Mouse (Mus musculus) spleen, adult 2 months (tissue): ENCODE measurements around the gene Defb35. TPM values are rescaled to one million over a fixed set of nuclear protein-coding genes. Genes with fewer than 3 reads are reported as not detected.

Source experiments
- DNase-seq, 2 experiments: peaks; one replicate each; pipeline versions ENCODE4 v3.0.0 to v3.0.0-alpha.2; 2012 to 2021; ENCODE audit warnings: low spot score in 2 of 2, low read depth in 1 of 2
- H3K27ac ChIP-seq: fragments of 200-500 bp; 2 replicates; pipeline ENCODE4 v1.5.1; 2012; ENCODE audit warnings: low read length, inconsistent platforms; ENCODE audit not compliant: insufficient read depth
- H3K27me3 ChIP-seq: fragments of 200-500 bp; 2 replicates; pipeline ENCODE4 v1.6.1; 2012; ENCODE audit warnings: mild to moderate bottlenecking, moderate library complexity, low read length, inconsistent platforms; ENCODE audit not compliant: control insufficient read depth, insufficient read depth
- H3K36me3 ChIP-seq: fragments of 200-500 bp; 2 replicates; pipeline ENCODE4 v1.6.1; 2012; ENCODE audit warnings: mild to moderate bottlenecking, low read length, inconsistent platforms; ENCODE audit not compliant: control insufficient read depth, insufficient read depth
- H3K4me1 ChIP-seq: fragments of 200-500 bp; 2 replicates; pipeline ENCODE4 v1.6.1; 2011; ENCODE audit warnings: inconsistent platforms; ENCODE audit not compliant: control insufficient read depth, insufficient read depth, insufficient read length
- H3K4me3 ChIP-seq: fragments of 200-500 bp; 2 replicates; pipeline ENCODE4 v1.5.1; 2011; ENCODE audit warnings: mild to moderate bottlenecking, inconsistent platforms; ENCODE audit not compliant: insufficient read depth, insufficient read length; ENCODE audit errors: extremely low read depth
- CTCF ChIP-seq: fragments of 200-500 bp; IDR thresholded peaks from 2 replicates; pipeline ENCODE4 v1.5.1; 2011; ENCODE audit warnings: mild to moderate bottlenecking, inconsistent platforms; ENCODE audit not compliant: insufficient read depth, insufficient read length, insufficient replicate concordance; ENCODE audit errors: extremely low read depth
- POLR2A ChIP-seq: fragments of 200-500 bp; IDR thresholded peaks from 2 replicates; pipeline ENCODE4 v1.6.1; 2011; ENCODE audit warnings: low read depth, low read length, inconsistent platforms
- WGBS: fragments of 180-500 bp; shearing (Covaris S2); methylation state at CpG from one replicate; pipeline ENCODE4 v1.1.7; 2018; 5-methylcytosine and 5-hydroxymethylcytosine counted together
- polyA plus RNA-seq: library from polyadenylated mRNA; depleted of rRNA; stranded (reverse); fragments of >200 nt; gene quantifications from 2 replicates; pipeline ENCODE4 v1.2.3, GENCODE M21; 2012; rRNA removed

Defb35 gene
- polyA plus RNA-seq, 1 experiment: not detected

DNA sequence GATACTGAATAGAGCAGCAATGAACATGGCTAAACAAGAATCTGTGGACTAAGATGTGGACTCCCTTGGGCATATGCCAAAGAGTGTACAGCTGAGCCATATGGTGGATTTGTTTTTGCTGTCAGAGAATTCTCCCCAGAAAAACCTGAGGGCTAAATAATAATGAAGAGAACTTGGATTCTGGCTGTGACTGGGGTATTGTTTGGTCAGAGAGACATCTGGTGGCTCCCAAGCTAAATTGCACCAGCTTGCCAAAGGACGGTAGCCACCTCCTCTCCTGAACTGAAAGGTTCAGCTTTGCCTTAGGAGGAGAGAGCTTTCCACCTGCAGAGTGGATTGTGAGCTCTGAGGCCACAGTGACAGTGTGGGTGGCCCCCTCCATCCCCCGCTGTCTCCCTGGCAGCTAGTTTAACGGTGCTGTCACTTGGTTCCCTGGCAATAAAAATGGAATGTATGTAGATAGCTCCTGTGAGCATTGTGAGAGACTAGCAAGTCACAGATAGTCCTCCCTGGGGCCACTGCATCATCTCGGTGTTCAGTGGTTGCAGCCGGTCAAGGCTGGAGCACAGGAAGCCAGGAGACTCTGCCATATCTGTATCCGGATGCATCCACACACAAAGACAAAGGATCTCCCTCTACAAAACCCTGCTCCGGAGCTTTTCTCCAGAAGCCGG lies 43.6 kb downstream of the Defb35 start:
- Histone ChIP-seq H3K27ac (no peak overlapping the region), H3K27me3 (no peaks in the 10 kb centered on the region)

More for the DNA sequence above, 43.6 kb downstream of the Defb35 start:
- WGBS: 64% methylated on average over 8 of the region's 8 CpGs
- DNase-seq: no peak
- H3K36me3 ChIP-seq: no peaks in the 10 kb centered on the region
- TF ChIP-seq POLR2A (no peak), CTCF (no peak)
- H3K4me1 ChIP-seq: no peaks in the 10 kb centered on the region
- no peak overlapping the region for H3K4me3 ChIP-seq

Other genes with a start within 250 kb of the Defb35 start
- gene AY761184, start 234.7 kb upstream of the Defb35 start, polyA plus RNA-seq: not detected in 2 replicates
- not detected in 2 replicates for gene Defa24, start 203.9 kb upstream of the Defb35 start, polyA plus RNA-seq
- gene Defb50, start 114.8 kb upstream of the Defb35 start, polyA plus RNA-seq: not detected in 2 replicates
- gene Defb2, start 98.4 kb upstream of the Defb35 start, polyA plus RNA-seq: not detected in 2 replicates
- not detected in 2 replicates for gene Defb10, start 79.5 kb upstream of the Defb35 start, polyA plus RNA-seq
- gene Defb9, start 52.9 kb upstream of the Defb35 start, polyA plus RNA-seq: not detected in 2 replicates
- gene Defb11, start 31.9 kb upstream of the Defb35 start, polyA plus RNA-seq: not detected in 2 replicates
- gene Defb15, start 5.6 kb upstream of the Defb35 start, polyA plus RNA-seq: not detected in 2 replicates
- not detected in 2 replicates for gene Defb13, start 8.4 kb downstream of the Defb35 start, polyA plus RNA-seq
- not detected in 2 replicates for gene Fam90a1a, start 20.4 kb downstream of the Defb35 start, polyA plus RNA-seq
- not detected in 2 replicates for gene Ccdc70, start 31.4 kb downstream of the Defb35 start, polyA plus RNA-seq
- gene Atp7b, start 122.0 kb downstream of the Defb35 start, polyA plus RNA-seq: 1.1 TPM in 2 replicates
- 1.2 and 2.3 TPM in 2 replicates for gene Alg11, start 122.4 kb downstream of the Defb35 start, polyA plus RNA-seq
- not detected in 2 replicates for gene Nek5, start 186.7 kb downstream of the Defb35 start, polyA plus RNA-seq
- gene Nek3, start 228.1 kb downstream of the Defb35 start, polyA plus RNA-seq: 0.74 and 1.0 TPM in 2 replicates
- gene Ckap2, start 247.5 kb downstream of the Defb35 start, polyA plus RNA-seq: 1.8 and 2.6 TPM in 2 replicates